Mouse (Mus musculus) forebrain, postnatal 0 days (tissue): ENCODE measurements around the gene Cnr2. TPM values are rescaled to one million over a fixed set of nuclear protein-coding genes. Genes with fewer than 3 reads are reported as not detected.
A peak's percentile ranks its signal among the peaks of the same experiment; 100 is the strongest.

ENCODE experiments used
- ATAC-seq: fragments of 200-750 bp; cut with Nextera tagmentation; 2 replicates; pipeline ENCODE4 v1.8.0; 2017; ENCODE audit warnings: mild to moderate bottlenecking, moderate library complexity
- DNase-seq: peaks from one replicate; pipeline ENCODE4 v3.0.0-alpha.2; 2015
- H3K27ac ChIP-seq: fragments of 300-500 bp; sonication (generic); 2 replicates; pipeline ENCODE4 v1.5.1; 2014; ENCODE audit warnings: low read depth, mild to moderate bottlenecking, antibody characterized with exemption, low read length, moderate library complexity, mixed read lengths
- H3K27me3 ChIP-seq: fragments of 300-500 bp; sonication (generic); 2 replicates; pipeline ENCODE4 v1.6.1; 2014; ENCODE audit warnings: mild to moderate bottlenecking, low read length, mixed read lengths; ENCODE audit not compliant: insufficient read depth
- H3K36me3 ChIP-seq: fragments of 300-500 bp; sonication (generic); 2 replicates; pipeline ENCODE4 v1.6.1; 2014; ENCODE audit warnings: mild to moderate bottlenecking, moderate library complexity; ENCODE audit not compliant: insufficient read depth
- H3K4me1 ChIP-seq: fragments of 300-500 bp; sonication (generic); 2 replicates; pipeline ENCODE4 v1.6.1; 2014; ENCODE audit warnings: antibody characterized with exemption; ENCODE audit not compliant: insufficient read depth
- H3K4me2 ChIP-seq: fragments of 300-500 bp; sonication (generic); 2 replicates; pipeline ENCODE4 v1.6.1; 2014; ENCODE audit warnings: low read depth, mild to moderate bottlenecking, moderate library complexity
- H3K4me3 ChIP-seq: fragments of 300-500 bp; sonication (generic); 2 replicates; pipeline ENCODE4 v1.5.1; 2014; ENCODE audit warnings: low read depth, low read length, mixed read lengths
- H3K9ac ChIP-seq: fragments of 300-500 bp; sonication (generic); 2 replicates; pipeline ENCODE4 v1.6.1; 2014; ENCODE audit warnings: mild to moderate bottlenecking
- H3K9me3 ChIP-seq: fragments of 300-500 bp; sonication (generic); 2 replicates; pipeline ENCODE4 v1.6.1; 2016; ENCODE audit warnings: low read length
- CTCF ChIP-seq: sonication (generic); IDR thresholded peaks from 2 replicates; pipeline ENCODE4 v1.5.1; 2016; ENCODE audit warnings: antibody characterized with exemption, control low read depth, low read depth
- WGBS: fragments of 180-500 bp; shearing (Covaris S2); extraction: QIAGEN DNeasy Blood & Tissue Kit; methylation state at CpG from one replicate; pipeline ENCODE4 v1.1.7; 2014; 5-methylcytosine and 5-hydroxymethylcytosine counted together
- polyA plus RNA-seq: library from polyadenylated mRNA; unstranded; fragments of >200 nt; fragmentation: Nextera tagmentation; extraction: Ambion mirVana; gene quantifications from 2 replicates; pipeline ENCODE4 v1.2.1, GENCODE M21; 2015
- total RNA-seq: library from RNA; depleted of rRNA; stranded (reverse); fragments of >200 nt; gene quantifications from 2 replicates; pipeline ENCODE4 v1.2.3, GENCODE M21; 2014

The Cnr2 gene
- total and polyA plus RNA-seq, 2 experiments from 2014 or later: 0.17 to 0.24 TPM

DNA sequence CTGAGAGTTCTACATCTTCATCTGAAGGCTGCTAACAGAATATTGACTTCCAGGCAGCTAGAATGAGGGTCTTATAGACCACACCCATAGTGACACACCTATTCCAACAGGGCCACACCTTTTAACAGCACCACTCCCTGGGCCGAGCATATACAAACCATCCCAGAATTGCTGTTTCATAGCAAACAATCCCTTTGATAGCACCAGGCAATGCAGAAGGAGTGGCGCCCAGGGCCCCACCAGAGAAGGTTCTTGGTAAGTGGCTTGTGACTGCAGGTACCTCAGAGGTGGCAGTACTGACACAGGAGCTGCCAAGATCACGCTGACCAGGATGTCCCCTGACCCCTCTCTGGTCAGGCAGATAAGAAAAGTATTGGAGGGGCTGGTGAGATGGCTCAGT, 58.0 kb downstream of the Cnr2 start:
- no peak for TF ChIP-seq CTCF
- no peaks in the 10 kb centered on the region for H3K4me1 ChIP-seq
- WGBS: 91% methylated on average over 3 of the region's 3 CpGs
- H3K27ac ChIP-seq: no peak overlapping the region
- H3K36me3 ChIP-seq: peaks cover 35% of the 10 kb centered on the region
- ATAC-seq (no peak), DNase-seq (no peak)
- H3K9ac ChIP-seq: no peak overlapping the region
- no peak overlapping the region for H3K4me2 ChIP-seq
- no peaks in the 10 kb centered on the region for H3K27me3 ChIP-seq
- no peak overlapping the region for H3K4me3 ChIP-seq
- H3K9me3 ChIP-seq: no peaks in the 10 kb centered on the region

DNA sequence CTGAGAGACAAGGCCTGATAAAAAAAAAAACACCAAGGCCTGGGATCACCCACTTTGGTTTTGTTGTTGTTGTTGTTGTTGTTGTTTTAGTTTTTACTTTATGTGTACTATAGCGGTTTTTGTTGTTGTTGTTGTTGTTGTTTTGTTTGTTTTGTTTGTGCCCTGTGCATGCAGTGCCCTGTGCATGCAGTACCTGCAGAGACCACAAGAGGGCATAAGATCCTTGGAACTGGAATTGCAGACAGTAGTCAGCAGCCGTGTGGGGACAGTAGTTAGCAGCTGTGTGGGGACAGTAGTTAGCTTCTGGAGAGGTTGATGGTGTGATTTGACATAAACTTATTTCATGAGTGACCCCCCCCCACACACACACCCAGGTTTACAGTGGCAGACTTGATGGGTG, 59.0 kb downstream of the Cnr2 start:
- TF ChIP-seq CTCF: peak; percentile 97
- DNase-seq: peak; percentile 84
- 9% methylated on average over 2 of the region's 2 CpGs for WGBS
- Histone ChIP-seq H3K27me3 (no peaks in the 10 kb centered on the region), H3K9me3 (no peaks in the 10 kb centered on the region), H3K36me3 (peaks cover 46% of the 10 kb centered on the region), H3K4me3 (no peak overlapping the region), H3K4me1 (no peaks in the 10 kb centered on the region), H3K9ac (no peak overlapping the region), H3K27ac (no peak overlapping the region), H3K4me2 (no peak overlapping the region)
- peak; percentile 75 for ATAC-seq

DNA sequence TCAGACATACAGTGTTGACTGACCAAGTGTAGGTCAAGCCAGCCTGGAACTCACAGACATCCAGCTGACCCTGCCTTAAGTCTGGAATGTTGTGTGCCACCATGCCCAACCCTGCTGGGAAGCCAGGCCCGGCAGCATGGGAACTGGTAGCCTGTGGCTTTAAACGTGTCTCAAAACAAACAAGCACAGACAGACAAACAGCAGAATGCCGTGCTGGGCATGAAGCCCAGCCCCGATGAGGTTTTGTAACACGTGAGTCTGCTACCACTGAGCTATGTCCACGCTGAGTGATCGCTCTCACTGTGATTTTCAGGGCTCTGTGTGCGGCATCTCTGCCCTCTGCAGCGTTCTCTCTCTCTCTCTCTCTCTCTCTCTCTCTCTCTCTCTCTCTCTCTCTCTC, 60.7 kb downstream of the Cnr2 start:
- ATAC-seq: no peak
- no peaks in the 10 kb centered on the region for H3K27me3 ChIP-seq
- WGBS: 78% methylated on average over 9 of the region's 9 CpGs

DNA sequence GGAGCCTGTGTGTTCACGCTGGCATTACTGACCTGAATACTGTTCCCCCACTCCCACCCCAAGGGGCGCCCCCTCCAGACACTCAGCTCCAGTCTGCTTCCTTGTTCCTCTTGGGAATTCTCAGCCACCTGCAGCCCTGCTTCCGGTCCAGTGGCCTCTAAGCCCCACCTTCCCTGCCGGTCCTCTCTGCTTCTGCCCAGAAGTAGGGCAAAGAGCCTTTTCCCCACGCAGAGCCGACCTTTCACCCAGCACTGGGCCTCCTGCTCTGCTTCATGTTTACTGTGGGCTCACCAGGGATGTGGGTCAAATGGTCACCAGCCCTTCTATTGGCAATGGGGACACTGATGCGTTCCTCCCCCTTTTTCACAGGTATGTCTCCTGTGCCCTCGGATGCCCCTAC, 63.2 kb downstream of the Cnr2 start:
- H3K27ac ChIP-seq: no peak overlapping the region
- no peak overlapping the region for H3K9ac ChIP-seq
- ATAC-seq (no peak), DNase-seq (no peak)
- peaks cover 52% of the 10 kb centered on the region for H3K36me3 ChIP-seq
- H3K4me3 ChIP-seq: no peak overlapping the region
- TF ChIP-seq CTCF: no peak
- H3K9me3 ChIP-seq: no peaks in the 10 kb centered on the region
- H3K27me3 ChIP-seq: no peaks in the 10 kb centered on the region
- 70% methylated on average over 8 of the region's 8 CpGs for WGBS
- H3K4me1 ChIP-seq: no peaks in the 10 kb centered on the region
- H3K4me2 ChIP-seq: no peak overlapping the region

More for the DNA sequence above, 60.7 kb downstream of the Cnr2 start:
- H3K4me3 ChIP-seq: no peak overlapping the region
- TF ChIP-seq CTCF: no peak
- peaks cover 56% of the 10 kb centered on the region for H3K36me3 ChIP-seq
- no peaks in the 10 kb centered on the region for H3K9me3 ChIP-seq
- no peak overlapping the region for H3K9ac ChIP-seq
- no peak overlapping the region for H3K4me2 ChIP-seq
- H3K4me1 ChIP-seq: no peaks in the 10 kb centered on the region
- H3K27ac ChIP-seq: no peak overlapping the region
- DNase-seq: no peak

DNA sequence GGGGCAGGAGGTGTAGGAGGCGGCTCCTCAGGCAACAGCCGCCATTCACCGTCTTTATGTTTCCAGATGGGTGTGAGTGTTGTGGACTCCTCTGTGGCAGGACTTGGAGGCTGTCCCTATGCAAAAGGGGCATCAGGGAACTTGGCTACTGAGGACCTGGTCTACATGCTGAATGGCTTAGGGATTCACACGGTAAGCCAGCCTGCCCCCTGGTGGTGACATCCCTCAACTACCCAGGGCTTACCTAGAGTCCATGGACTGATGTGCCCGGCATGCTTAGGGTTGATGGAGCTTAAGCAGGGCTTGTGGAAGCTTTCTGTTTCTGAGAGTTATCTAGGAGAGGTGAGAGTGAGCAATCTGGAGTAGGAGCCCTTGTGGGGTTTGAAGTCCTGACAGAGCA, 65.5 kb downstream of the Cnr2 start:
- H3K4me1 ChIP-seq: peaks cover 6% of the 10 kb centered on the region; the same call in 1 of the 2 replicates
- peak; percentile 76 for DNase-seq
- peak; percentile 87 for TF ChIP-seq CTCF
- H3K36me3 ChIP-seq: peaks cover 41% of the 10 kb centered on the region
- WGBS: 26% methylated on average over 5 of the region's 5 CpGs
- no peak overlapping the region for H3K4me2 ChIP-seq
- no peak overlapping the region for H3K4me3 ChIP-seq
- no peak overlapping the region for H3K9ac ChIP-seq
- no peaks in the 10 kb centered on the region for H3K9me3 ChIP-seq
- H3K27me3 ChIP-seq: no peaks in the 10 kb centered on the region
- no peak for ATAC-seq
- no peak overlapping the region for H3K27ac ChIP-seq

DNA sequence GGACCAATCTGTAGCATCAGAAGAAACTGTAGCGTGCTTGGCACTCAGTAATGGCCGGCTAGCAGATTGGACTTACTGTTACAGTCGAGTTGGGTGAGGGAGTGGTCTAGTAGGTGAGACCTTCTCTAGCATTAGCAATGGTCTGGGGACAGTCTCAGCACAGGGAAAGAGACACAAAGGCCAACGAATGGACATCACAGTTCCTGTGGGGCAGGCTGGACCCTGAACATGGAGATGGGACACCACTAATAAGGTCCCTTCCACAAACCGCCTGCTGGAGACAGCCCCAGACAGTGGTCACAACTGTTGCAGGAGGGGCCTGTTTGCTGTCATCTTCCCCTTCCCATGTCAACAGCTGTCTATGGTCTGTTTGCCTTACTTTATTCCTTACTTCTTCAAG, 66.5 kb downstream of the Cnr2 start:
- no peak for ATAC-seq
- H3K27me3 ChIP-seq: no peaks in the 10 kb centered on the region
- H3K4me2 ChIP-seq: no peak overlapping the region
- no peak for DNase-seq
- peaks cover 44% of the 10 kb centered on the region for H3K36me3 ChIP-seq
- no peaks in the 10 kb centered on the region for H3K9me3 ChIP-seq
- H3K9ac ChIP-seq: no peak overlapping the region
- H3K4me1 ChIP-seq: peaks cover 6% of the 10 kb centered on the region; the same call in 1 of the 2 replicates
- WGBS: 93% methylated on average over 5 of the region's 5 CpGs
- H3K27ac ChIP-seq: no peak overlapping the region
- TF ChIP-seq CTCF: no peak
- no peak overlapping the region for H3K4me3 ChIP-seq

DNA sequence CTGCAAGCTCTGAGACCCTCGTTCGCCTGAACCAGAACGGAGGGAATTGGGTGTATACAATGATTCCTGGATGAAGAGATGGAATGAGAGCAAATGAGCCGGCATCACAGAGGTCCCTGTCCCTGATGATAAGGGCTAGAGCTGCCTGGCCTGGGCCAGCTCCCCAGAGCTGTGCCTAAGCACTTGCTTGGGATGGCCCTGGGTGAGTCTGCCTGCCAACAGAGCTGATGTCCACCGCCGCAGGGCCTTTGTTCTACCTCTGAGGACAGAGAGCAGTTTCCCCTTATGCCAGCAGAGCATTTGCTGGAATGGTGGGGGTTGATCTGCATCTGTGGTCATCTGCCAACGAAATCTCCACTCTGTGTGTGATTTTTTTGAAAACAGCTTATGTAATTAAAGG, 67.0 kb downstream of the Cnr2 start:
- H3K4me3 ChIP-seq: no peak overlapping the region
- WGBS: 85% methylated on average over 7 of the region's 7 CpGs
- ATAC-seq: no peak
- no peak overlapping the region for H3K27ac ChIP-seq
- H3K27me3 ChIP-seq: no peaks in the 10 kb centered on the region
- no peak for TF ChIP-seq CTCF
- no peak overlapping the region for H3K4me2 ChIP-seq
- H3K36me3 ChIP-seq: peaks cover 49% of the 10 kb centered on the region
- peaks cover 6% of the 10 kb centered on the region; the same call in 1 of the 2 replicates for H3K4me1 ChIP-seq
- no peaks in the 10 kb centered on the region for H3K9me3 ChIP-seq
- H3K9ac ChIP-seq: no peak overlapping the region
- no peak for DNase-seq
